Mouse (Mus musculus) heart, postnatal 36 days (tissue): ENCODE measurements at regions not wholly inside any gene's neighbourhood (a gene's known extent, or its start where the extent isn't known, plus 50 kb on each side); places are given as distances from the start of the nearest gene placed in this dataset.
A peak's percentile ranks its signal among the peaks of the same experiment; 100 is the strongest.

ENCODE experiments used
- DNase-seq, 2 experiments: peaks; one replicate each; pipeline ENCODE4 v3.0.0; 2021 to 2022
- intact Hi-C: fragments of 180-260 bp; cut with DNase I; formaldehyde crosslinking; loops from one replicate; pipeline ENCODE4 v1.15.1; 2025

DNA sequence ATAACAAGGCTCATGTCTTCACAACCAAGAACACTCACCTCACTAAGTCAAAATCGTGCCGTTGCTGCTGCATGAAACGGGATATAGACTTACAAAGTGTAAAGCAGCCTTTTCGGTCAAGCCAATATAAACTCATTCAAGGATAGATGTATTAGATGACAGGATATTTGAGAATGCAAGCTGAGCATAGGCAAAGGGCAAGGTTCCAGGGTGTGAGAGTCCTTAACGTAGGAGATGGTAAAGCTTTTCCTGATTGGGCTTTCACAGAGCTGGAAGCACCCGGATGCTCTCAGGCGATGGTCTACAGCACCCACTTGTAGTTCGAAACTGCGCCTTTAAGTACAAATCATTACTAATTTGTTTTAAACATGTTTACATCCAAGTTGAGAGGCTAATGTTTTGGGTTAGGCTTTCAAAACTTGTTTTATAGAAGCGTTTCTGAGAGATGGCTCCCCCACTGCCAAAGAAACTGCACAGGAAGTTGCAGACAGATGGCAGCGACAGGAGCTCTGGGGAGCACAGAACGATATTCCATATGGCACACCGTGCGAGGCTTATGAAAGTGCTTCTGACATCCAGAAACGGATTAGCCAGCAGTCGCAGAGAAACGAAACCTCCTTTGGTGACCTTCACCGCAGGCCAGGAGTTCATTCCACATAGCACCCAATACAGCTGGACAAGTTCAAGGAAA lies 54.1 kb upstream of the Rell1 start:
- intact Hi-C loops: no loop called here
- DNase-seq: no peak

DNA sequence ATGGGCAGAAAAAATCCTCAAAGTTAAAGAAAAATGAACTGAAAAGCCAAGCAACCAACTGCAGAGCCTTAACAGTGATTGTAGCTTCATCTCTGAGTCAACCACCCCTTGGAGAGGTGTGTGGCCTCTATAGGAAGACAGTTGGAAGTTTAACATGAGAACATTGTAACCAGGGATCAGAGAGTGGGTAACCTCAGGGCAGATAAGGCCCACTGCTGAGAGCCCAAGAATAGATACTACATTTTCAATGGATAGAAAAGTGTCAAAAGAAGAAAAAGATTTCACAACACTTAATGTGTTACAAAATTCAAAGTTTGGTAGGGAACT lies 54.6 kb upstream of the Rell1 start:
- intact Hi-C loops: no loop called here
- DNase-seq: no peak

DNA sequence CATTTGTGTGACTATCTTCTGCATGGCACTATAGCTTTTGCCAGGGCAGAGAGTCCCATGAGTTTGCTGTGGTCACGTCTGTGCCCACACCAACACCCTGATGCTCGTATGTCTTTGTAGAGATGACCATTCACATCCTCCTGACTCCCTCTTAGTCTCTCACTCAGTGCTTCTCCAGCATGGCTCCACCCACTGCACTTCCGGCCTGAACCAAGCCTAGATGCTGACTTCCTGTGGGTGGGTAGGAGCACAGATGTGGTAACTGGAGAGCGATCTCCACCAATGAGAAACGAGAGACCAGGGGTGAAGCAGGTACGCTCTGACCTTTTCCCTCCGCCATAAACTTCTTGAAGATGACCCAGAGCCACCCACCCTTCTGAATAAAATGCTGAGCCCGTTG lies 55.7 kb upstream of the Rell1 start:
- intact Hi-C loops: no loop called here
- DNase-seq: no peak

DNA sequence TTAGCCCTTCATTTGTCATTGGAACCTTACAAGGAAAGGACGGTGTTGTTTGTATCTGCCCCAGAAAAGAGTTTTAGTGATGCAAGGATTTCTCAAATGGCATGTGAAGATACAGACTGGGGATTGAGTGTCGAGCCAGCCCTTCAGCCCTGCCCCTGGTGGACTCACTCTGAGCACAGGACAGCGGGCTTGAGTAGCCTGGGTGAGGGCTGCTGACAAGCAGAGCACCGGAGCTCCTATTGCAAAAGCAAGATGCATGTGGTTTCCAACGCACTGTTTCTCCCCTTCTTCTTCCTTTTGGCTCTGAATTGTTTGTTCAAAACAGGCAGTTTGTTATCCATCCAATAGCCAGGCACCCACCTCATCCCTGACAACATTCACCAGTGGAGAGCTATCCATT lies 59.0 kb upstream of the Rell1 start:
- intact Hi-C loops: no loop called here
- no peak for DNase-seq

DNA sequence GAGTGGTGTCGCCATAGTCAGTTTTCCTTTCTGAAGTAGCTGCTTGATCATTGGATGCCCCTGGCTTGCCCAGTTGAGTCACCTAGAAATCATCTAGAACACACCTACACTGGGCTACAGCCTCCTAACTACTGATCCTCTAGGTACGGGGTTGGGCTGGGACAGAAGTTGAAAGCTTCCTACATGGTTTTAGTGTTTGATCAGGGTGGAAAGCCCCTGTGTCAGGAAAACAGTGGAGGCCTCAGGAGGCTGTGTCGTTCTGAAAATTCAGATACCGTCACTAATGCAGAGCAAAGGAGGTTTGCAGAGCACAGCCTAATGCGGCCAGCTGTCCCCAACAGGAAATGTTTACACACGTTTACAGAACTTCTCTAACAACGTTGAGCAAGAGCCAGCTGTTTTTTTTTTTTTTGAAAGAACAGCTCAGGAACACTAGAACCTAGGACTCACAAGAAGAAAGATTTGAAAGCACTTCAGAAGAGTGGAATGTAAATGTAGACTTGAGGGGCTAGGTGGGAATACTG lies 61.0 kb upstream of the Rell1 start:
- peak; percentile 13 to 26 for DNase-seq
- intact Hi-C loops: no loop called here

DNA sequence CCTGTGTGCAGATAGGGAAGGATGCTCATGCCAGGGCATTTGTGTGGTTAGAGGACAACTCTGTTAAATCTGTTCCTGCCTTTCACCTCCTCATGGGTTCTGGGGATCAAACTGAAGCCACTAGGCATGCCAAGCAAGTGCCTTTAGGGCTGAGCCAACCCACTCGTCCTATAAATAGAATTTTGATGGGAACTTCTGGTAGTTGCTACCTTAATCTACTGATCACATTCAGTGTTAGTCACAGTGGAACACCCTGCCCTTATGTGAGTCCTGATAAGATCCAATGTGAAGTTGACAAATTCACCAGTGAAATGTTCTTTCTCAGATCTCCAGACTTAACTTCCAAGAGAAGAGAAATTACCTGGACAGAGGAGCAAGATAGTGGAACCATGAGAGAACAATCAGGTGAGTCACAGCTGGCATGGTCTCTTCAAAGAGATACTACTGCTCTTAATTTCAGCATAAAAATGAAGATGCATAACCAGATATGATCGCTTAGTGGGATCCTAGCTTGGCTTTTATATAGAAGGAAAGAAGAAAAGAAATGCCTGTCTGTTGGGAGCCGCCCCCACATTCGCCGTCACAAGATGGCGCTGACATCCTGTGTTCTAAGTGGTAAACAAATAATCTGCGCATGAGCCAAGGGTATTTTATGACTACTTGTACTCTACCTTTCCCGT lies 61.7 kb upstream of the Rell1 start:
- DNase-seq: no peak

DNA sequence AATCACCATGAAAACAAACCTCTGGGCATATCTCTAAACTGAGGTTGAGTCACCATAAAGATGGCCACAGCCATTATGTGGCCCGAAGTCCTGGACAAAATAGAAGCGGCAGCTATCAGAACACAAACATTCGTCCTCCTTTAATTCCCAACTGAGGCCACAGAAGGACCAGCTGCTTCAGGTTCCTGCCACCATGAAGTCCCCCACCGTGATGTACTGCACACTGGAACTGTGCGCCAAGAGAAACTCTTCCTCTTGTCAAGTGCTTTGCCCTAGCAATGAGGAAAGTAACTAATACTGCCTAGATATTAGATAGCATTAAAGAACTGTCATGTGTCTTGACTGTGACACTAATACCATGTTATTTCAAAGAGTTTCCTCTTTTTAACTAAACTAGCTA lies 54.4 kb upstream of the Pgm2 start:
- intact Hi-C loops: no loop called here
- no peak for DNase-seq

More for the DNA sequence above, 61.7 kb upstream of the Rell1 start:
- intact Hi-C loops: no loop called here

DNA sequence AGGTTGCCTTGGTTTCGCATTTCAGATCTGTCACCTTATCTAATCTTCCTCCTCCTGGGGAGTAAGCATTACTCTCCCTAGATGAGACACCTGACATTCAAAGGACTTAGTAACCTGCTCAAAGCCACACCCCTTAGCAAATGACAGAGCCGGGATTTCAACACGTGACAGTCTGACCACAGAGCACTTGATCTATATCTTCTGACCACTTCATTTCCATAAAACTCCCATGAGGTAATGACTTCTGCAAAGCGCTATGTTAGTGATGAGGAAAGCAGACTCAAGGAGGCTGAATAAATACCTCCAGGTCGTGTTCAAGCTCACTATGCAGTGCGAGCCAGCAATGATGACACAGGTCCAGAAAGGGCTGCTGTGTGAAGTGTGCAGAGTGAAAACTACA lies 52.1 kb upstream of the Pgm2 start:
- intact Hi-C loops: no loop called here
- no peak for DNase-seq
